Mouse (Mus musculus) megakaryocyte, embryonic 14.5 days (primary cell): ENCODE data around the gene Hfe2.

Source experiments
- FLI1 ChIP-seq: IDR thresholded peaks from 2 replicates; pipeline ENCODE4 v1.6.1; 2012; ENCODE audit warnings: low read length, inconsistent platforms, mixed read lengths
- GATA1 ChIP-seq: IDR thresholded peaks from 3 replicates; pipeline ENCODE4 v1.6.1; 2012; ENCODE audit warnings: mixed read lengths, low read length, inconsistent platforms, borderline replicate concordance

DNA sequence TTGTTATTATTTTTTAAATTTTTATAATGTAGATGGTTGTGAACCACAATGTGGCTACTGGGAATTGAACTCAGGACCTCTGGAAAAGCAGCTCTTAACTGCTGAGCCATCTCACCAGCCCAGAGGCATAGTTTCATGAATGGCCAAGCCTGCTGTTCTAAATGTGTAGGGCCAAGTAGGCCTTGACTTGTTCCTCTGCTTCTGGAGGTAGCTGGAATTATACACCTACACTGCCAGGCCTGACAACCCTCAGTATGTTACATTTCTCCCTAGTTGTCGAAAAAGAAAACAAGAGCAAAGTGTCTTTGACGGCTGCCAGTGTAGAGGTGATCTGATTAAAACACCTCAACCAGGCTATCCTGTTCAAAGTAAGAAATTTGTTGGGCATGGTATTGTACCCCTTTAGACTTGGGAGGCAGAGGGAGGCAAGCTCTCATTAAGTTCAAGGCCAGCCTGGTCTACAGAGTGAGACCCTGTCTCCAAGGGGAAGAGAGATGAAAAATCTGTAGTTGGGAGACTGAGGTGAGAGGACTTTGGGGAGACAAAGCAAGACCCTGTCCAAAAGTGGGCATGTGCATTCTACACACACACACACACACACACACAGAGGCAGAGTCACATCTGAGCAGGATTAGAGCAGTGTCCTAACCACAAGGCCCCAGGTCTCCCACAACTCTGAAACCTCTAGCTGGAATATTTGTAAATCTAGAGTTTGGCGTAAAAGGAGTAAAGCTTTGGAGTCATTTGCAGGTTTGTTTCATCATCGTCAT is 26.3 kb upstream of the Hfe2 start:
- no peak for TF ChIP-seq GATA1
- no peak for TF ChIP-seq FLI1
